Mouse (Mus musculus): ENCODE data around the gene Tns3.
A peak's percentile ranks its signal among the peaks of the same experiment; 100 is the strongest.

Gene Tns3

GRCm38 (mm10) chr11:8513359-8514253, 150.7 kb downstream of the Tns3 start:
- peak; percentile 68 for DNase-seq

DNA sequence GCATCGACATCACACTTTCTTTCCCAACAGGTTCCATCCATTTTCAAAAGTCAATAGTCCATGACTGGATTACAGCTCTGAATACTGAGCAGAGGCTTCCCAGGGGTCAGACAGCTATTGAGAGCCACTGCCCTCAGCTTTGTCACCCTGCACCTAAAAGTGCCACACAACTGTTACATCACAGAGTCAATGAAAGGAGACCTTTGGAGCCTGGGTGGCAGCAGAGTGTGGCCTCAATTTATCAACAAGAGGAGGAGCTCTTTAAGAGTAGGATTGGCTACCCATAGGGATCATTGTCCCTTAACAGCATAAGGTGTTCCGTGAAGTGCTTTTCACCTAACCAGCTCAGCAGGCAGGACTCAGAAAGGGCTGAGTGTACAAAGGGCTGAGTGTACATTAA, 154.0 kb downstream of the Tns3 start:
- no peak for DNase-seq

DNA sequence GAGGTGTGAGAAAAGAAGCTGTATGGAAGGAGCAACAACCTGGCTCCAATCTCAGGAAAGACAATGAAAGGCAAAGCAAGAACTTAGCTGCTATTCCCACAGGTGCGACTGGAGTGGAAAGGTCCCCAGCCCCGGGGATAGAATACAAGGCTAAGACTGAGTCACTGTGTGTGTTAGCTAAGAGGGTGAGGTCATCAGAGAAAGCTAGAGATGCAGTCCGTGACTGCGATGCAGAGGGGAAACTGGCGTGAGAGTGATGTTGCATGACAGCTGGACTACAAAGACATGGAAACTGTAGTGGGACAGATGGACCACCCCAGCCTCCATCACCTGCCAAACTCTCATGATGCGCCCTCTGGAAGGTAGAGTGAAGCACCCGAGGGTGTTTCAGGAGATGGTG, 154.7 kb downstream of the Tns3 start:
- DNase-seq, result no peak

- peak; percentile 75 for DNase-seq
Observed at GRCm38 (mm10) chr11:8503735-8504134, 160.6 kb downstream of the Tns3 start.

DNA sequence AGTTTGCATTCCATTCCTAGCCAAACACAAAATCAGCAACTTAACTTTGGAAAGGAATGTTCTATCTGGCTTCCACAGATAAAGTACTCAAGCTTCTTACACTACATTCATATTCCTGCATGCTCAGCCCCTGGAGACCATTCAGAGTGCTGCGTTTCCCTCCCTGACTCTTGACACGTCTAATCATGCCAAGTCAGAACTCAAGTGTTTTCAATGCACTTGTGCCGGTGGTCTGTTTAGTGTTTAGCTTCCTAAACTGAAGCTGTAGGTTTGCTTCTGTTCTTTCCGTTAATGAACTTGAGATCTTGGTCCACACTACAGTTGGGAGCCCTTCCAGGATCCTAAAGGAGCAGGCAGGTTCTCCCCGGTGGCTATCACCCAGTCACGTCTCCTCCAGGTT, 163.5 kb downstream of the Tns3 start:
- DNase-seq, result no peak

GRCm38 (mm10) chr11:8497136-8497535, 167.2 kb downstream of the Tns3 start:
- peak; percentile 27 for DNase-seq

GRCm38 (mm10) chr11:8496686-8497085, 167.6 kb downstream of the Tns3 start:
- DNase-seq, result peak; percentile 70

DNA sequence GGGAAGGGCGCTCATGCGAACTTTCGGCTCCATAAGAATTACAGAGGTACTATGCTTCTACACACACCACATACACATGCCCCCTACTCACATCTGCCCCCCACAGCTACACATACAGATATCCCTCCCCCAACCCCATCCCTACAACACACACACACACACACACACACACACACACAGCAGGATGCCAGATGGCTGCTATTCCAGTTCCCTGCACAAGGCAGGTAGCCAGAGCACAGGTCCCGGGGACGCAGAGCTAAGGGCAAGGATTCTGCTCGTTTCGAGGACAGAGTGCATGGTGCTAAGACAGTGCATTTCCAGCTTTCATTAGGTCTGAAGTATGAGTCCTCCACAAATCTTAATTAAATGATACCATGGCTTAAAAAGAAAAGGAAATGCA, 168.5 kb downstream of the Tns3 start:
- no peak for DNase-seq

DNA sequence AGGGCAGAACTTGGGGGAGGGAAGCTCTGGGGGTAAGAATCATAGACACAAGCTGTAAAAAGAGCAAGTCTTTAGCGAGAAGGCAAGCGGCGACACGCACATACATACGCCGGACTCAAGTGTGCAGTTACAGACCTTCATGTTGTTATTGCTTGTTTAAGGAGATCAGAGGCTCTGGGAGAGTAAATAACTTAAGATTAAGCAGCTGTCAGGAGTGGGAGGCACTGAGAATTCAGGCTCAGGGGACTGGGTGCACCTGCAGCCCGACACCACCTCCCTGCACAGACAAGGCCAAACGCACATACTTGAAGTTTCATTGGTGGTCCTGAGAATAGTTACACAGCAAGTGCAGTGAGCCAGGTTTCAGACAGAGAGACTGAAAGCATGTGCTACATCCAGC, 169.3 kb downstream of the Tns3 start:
- no peak for DNase-seq

GRCm38 (mm10) chr11:8493931-8494490, 170.3 kb downstream of the Tns3 start:
- no peak for DNase-seq

DNA sequence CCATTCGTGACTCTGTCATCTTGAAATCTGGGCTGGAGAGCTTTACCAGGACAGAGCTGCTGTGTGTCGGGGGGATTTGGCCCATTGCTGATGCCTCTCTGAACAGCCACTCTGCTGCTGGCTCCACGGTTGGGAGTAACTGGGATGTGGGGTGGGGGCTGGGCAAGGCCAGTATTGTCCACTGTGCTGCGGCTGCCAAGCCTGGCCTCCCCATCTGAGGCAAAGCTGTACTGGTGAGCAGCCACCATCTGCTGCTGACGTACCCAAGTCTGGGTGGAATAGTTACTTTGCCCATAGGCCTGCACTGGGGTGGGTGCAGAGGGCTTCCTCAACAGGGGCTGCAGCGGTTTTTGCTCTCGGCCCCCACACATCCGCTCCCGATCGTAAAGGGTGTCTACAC, 172.0 kb downstream of the Tns3 start:
- DNase-seq, result no peak

GRCm38 (mm10) chr11:8488248-8488647, 176.1 kb downstream of the Tns3 start:
- no peak for DNase-seq

GRCm38 (mm10) chr11:8486552-8486951, 177.8 kb downstream of the Tns3 start:
- no peak for DNase-seq

DNA sequence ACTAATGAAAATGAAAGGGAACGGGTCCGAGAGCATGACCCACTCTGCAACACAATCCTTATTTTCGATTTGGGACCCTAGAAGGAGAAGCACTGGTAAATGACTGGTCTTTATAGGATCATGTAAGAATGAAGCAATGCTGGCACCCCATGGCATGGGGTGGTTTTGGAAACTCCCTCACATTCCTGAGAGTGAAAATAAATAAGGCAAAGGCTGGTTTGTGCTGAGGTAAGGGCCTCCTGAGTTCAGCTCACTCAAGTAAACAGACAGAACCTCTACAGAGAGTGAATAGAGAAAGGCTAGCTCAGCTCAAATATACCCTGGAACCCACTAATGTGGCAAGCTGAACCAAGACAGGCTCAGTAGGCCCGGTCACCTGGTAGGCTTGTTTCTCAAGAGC, 179.8 kb downstream of the Tns3 start:
- DNase-seq, result no peak

- DNase-seq, result no peak
Observed at GRCm38 (mm10) chr11:8482721-8483120, 181.6 kb downstream of the Tns3 start.

DNA sequence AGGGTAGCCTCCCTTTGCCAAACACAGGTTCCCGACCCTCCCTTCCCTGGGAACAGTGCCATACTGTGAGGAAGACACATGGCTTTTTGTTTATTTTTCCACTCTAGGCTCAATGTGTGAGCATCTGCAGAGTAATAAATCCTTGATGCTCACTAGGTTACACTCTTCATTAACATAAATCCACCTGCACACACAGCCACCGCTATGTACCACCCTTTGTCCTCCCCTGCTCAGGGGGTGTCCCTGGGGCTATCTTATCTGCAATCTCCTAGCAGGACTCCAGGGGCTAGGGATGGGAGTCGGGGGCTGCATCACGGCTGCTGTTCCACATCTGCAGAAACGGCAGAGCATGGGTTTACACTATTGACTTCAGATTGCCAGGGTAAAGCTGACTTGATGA, 182.4 kb downstream of the Tns3 start:
- DNase-seq, result no peak

GRCm38 (mm10) chr11:8481529-8481928, 182.8 kb downstream of the Tns3 start:
- no peak for DNase-seq

- DNase-seq, result no peak
Observed at GRCm38 (mm10) chr11:8479858-8480257, 184.5 kb downstream of the Tns3 start.

DNA sequence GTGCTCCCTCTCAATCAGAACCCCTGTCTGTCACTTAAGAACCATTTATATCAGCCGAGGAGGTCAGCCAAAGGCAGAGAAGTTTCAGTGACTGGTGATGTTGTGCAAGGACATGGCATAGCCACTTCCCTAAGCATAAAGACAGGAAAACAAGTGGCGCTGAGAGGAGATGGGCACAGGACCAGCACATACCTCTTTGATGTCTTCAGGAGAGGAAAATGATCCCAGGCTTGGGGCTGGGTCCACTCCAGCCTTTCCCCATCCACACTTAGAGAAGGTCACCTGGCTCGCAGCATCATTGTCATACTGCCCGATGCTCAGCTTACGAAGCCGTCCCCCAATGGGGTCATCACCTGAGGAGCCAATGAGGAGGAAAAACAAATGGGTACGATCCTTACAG, 185.0 kb downstream of the Tns3 start:
- no peak for DNase-seq

DNA sequence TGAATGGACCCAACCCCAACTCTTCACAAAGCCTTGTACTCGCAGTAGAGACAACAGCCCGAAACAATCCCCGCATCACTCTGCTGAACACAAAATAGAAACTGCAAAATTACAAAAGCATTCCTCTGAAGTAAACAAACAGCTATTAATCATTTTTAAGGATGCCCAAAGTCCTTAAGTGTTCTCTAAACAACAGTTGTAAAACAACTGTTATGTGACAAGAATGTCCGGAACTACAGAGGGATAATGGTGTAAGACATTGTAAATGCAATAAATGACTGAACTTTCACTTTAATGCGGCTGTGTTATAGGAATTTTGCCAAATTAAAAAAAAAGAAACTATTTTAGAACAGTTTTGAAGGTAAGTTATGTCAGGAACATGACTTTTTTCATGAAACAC, 190.7 kb downstream of the Tns3 start:
- DNase-seq, result no peak

- DNase-seq, result no peak
Observed at GRCm38 (mm10) chr11:8472439-8472838, 191.9 kb downstream of the Tns3 start.

- DNase-seq, result no peak
Observed at GRCm38 (mm10) chr11:8471535-8471934, 192.8 kb downstream of the Tns3 start.

- DNase-seq, result peak; percentile 46
Observed at GRCm38 (mm10) chr11:8469537-8469936, 194.8 kb downstream of the Tns3 start.

Data from kidney, postnatal 14 days (tissue).